Mouse (Mus musculus) liver, embryonic 14.5 days (tissue): Measurements from ENCODE around the gene Rreb1. TPM values are rescaled to one million over a fixed set of nuclear protein-coding genes. Genes with fewer than 3 reads are reported as not detected.
"Not testable (repeated sequence)": the region's sequence is repeated elsewhere in the genome, so short reads cannot be mapped to it uniquely, and the experiment has no call there.

Source experiments
- ATAC-seq: fragments of 200-750 bp; cut with Nextera tagmentation; 2 replicates; pipeline ENCODE4 v1.8.0; 2017; ENCODE audit warnings: moderate number of reproducible peaks, mild to moderate bottlenecking, moderate library complexity; ENCODE audit not compliant: insufficient read depth
- DNase-seq, 3 experiments: peaks; one replicate each; pipeline ENCODE4 v3.0.0-alpha.2; 2012 to 2013; ENCODE audit warnings: low read depth in 3 of 3, low spot score in 3 of 3
- H3K27ac ChIP-seq: fragments of 300-500 bp; sonication (generic); 2 replicates; pipeline ENCODE4 v1.5.1; 2014; ENCODE audit warnings: moderate library complexity, mild to moderate bottlenecking, control low read depth, inconsistent platforms
- H3K27me3 ChIP-seq: fragments of 300-500 bp; sonication (generic); 2 replicates; pipeline ENCODE4 v1.6.1; 2014; ENCODE audit warnings: mild to moderate bottlenecking, low read length, moderate library complexity; ENCODE audit not compliant: control insufficient read depth, insufficient read depth
- H3K36me3 ChIP-seq: fragments of 300-500 bp; sonication (generic); replicated peaks from 2 replicates; pipeline ENCODE4 v1.6.1; 2014; ENCODE audit warnings: low read depth; ENCODE audit not compliant: control insufficient read depth, insufficient read depth
- H3K4me1 ChIP-seq, 2 experiments: fragments of 200-500 bp in 1 of 2; fragments of 300-500 bp in 1 of 2; sonication (generic) in 1 of 2; replicated peaks; 2 replicates each; pipeline ENCODE4 v1.6.1; 2012 to 2014; ENCODE audit warnings: antibody characterized with exemption in 1 of 2, inconsistent platforms in 1 of 2, low read length in 1 of 2; ENCODE audit not compliant: control insufficient read depth in 2 of 2, insufficient read depth in 2 of 2
- H3K4me2 ChIP-seq: fragments of 300-500 bp; sonication (generic); 2 replicates; pipeline ENCODE4 v1.6.1; 2014; ENCODE audit warnings: low read depth, mild to moderate bottlenecking, control low read depth, moderate library complexity
- H3K4me3 ChIP-seq, 2 experiments: fragments of 200-500 bp in 1 of 2; fragments of 300-500 bp in 1 of 2; sonication (generic) in 1 of 2; 2 replicates each; pipeline ENCODE4 v1.5.1; 2012 to 2014; ENCODE audit warnings: low read depth in 2 of 2, low read length in 2 of 2, mild to moderate bottlenecking in 2 of 2, control low read depth in 1 of 2, inconsistent platforms in 1 of 2, moderate library complexity in 1 of 2; ENCODE audit not compliant: insufficient read depth in 1 of 2
- H3K9ac ChIP-seq: fragments of 300-500 bp; sonication (generic); replicated peaks from 2 replicates; pipeline ENCODE4 v1.6.1; 2014; ENCODE audit warnings: mild to moderate bottlenecking, control low read depth, moderate library complexity
- H3K9me3 ChIP-seq: fragments of 300-500 bp; sonication (generic); 2 replicates; pipeline ENCODE4 v1.6.1; 2016; ENCODE audit warnings: low read length, mixed read lengths; ENCODE audit not compliant: control insufficient read depth
- CTCF ChIP-seq: IDR thresholded peaks from 2 replicates; pipeline ENCODE4 v1.5.1; 2016; ENCODE audit warnings: antibody characterized with exemption, low read depth, control low read depth
- EP300 ChIP-seq: IDR thresholded peaks from 2 replicates; pipeline ENCODE4 v1.6.1; 2016; ENCODE audit warnings: antibody characterized with exemption, low read depth
- WGBS: fragments of 180-500 bp; shearing (Covaris S2); extraction: QIAGEN DNeasy Blood & Tissue Kit; methylation state at CpG from one replicate; pipeline ENCODE4 v1.1.7; 2014; ENCODE audit not compliant: insufficient replicate concordance; 5-methylcytosine and 5-hydroxymethylcytosine counted together
- polyA plus RNA-seq, 2 experiments: library from polyadenylated mRNA; depleted of rRNA in 1 of 2; stranded (reverse) in 1 of 2; unstranded in 1 of 2; fragments of >200 nt; fragmentation: Nextera tagmentation in 1 of 2; extraction: Ambion mirVana in 1 of 2; gene quantifications; 2 replicates each; pipeline versions ENCODE4 v1.2.1 to v1.2.3; 2012 to 2014

Rreb1 gene
- polyA plus RNA-seq, 2 experiments = 5.4 TPM

DNA sequence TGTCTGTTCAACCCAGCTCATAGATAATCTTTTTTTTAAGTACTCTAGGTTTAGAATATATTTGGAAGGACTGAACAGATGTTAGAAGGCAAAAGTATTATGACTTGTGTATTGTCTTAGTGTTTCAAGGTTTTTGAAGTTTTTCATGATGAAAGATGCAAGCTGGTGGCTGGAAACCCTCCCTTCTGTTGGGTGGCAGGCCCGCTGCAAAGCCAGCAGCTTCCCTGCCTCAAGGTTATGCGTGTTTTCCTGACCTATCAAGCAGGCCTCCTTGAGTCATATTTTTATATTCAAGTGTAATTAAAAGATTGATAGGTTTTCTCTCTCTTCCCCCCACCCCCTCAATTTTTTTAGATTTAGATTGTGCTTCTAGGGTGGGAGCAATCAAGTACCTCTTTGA is 52.1 kb downstream of the Rreb1 start:
- H3K4me3 ChIP-seq = no peak overlapping the region
- no peaks in the 10 kb centered on the region for H3K36me3 ChIP-seq
- no peak for ATAC-seq
- H3K27me3 ChIP-seq = no peaks in the 10 kb centered on the region
- no peak for TF ChIP-seq EP300
- no peak for TF ChIP-seq CTCF
- DNase-seq = no peak
- H3K9ac ChIP-seq = no peak overlapping the region
- peaks cover 23 to 37% of the 10 kb centered on the region in 2 experiments for H3K4me1 ChIP-seq
- H3K27ac ChIP-seq = no peak overlapping the region
- no peaks in the 10 kb centered on the region for H3K9me3 ChIP-seq
- H3K4me2 ChIP-seq = no peak overlapping the region
- WGBS = 45% methylated on average over 2 of the region's 2 CpGs

DNA sequence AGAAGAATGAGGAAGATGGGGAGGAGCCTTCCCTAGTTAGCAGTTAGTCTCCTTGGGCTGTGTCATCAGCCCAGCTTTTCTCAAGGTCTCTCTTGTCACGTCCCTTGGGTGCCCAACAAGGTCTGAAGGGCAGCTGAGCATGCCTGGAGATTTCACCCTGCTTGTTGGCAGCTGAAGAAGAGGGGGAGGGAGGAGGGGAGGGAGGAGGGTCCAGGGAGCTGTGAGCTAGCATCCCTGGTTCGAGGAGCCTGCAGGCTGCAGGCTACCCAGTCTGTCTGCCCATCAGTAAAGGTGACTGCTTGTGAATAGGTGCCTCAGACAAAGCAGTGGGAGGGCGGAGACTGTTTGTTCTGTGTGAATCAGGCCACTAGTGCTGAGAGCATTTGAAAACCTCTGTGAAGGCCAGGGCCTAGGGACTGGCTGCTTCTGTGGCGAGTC is 52.7 kb downstream of the Rreb1 start:
- Histone ChIP-seq H3K4me1 (peaks cover 21 to 37% of the 10 kb centered on the region in 2 experiments), H3K9me3 (no peaks in the 10 kb centered on the region), H3K9ac (no peak overlapping the region), H3K4me3 (no peak overlapping the region), H3K4me2 (no peak overlapping the region), H3K27me3 (no peaks in the 10 kb centered on the region), H3K36me3 (no peaks in the 10 kb centered on the region), H3K27ac (no peak overlapping the region)
- 45% methylated on average over 4 of the region's 4 CpGs for WGBS
- ATAC-seq (no peak), DNase-seq (no peak)
- TF ChIP-seq EP300 (no peak), CTCF (no peak)

DNA sequence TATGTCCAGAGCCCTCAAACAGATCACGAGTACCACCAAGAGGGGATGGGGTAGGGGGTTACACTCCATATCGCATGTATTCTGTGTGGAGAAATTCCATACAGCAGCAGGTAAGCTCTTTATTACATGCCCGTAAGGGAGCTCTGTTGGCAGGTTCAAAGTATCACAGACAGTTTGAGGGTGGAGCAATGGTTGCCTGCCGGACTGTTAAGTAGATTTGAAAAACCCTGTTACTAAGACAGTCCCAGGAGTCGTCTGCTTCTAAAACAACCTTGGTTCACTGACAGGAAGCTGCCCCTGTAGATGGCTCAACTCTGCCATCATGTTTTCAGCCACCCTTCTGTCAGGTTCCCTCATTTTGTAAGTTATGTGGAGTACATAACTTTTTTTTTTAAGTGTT is 54.3 kb downstream of the Rreb1 start:
- peak overlapping the region; percentile 11; the same call in 1 of the 2 replicates for H3K27ac ChIP-seq

DNA sequence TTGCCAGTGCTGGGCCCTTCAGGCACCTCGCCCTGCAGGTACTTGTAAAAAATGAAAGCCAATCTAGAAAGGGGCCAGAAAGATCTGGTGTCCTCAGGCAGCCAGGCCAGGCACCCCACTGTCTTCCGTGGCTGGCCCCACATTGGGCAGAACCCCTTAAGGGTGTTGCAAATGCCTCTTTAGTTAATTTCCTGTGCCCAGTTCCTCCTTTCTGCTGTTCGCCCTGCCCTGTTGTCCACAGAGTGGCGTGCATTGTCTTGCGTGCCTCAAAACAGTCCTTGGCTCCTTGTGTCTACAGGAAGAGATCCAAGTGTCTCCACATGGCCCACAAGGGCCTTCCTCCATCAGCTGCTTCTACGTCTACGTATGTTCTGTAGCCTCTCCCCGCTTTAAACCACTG is 55.3 kb downstream of the Rreb1 start:
- Histone ChIP-seq H3K9ac (peak overlapping the region; percentile 16; the same call in 1 of the 2 replicates), H3K36me3 (no peaks in the 10 kb centered on the region), H3K4me3 (no peak overlapping the region), H3K27me3 (no peaks in the 10 kb centered on the region), H3K4me1 (peaks cover 26 to 38% of the 10 kb centered on the region in 2 experiments), H3K4me2 (peak overlapping the region; percentile 22; the same call in 1 of the 2 replicates), H3K27ac (no peak overlapping the region), H3K9me3 (no peaks in the 10 kb centered on the region)
- TF ChIP-seq CTCF (no peak), EP300 (no peak)
- 65% methylated on average over 8 of the region's 8 CpGs for WGBS
- DNase-seq (no peak), ATAC-seq (no peak)

More for the DNA sequence above, 54.3 kb downstream of the Rreb1 start:
- ATAC-seq (no peak), DNase-seq (no peak)
- Histone ChIP-seq H3K27me3 (no peaks in the 10 kb centered on the region), H3K36me3 (no peaks in the 10 kb centered on the region), H3K9ac (no peak overlapping the region), H3K4me2 (peak overlapping the region; percentile 11; the same call in 1 of the 2 replicates), H3K9me3 (no peaks in the 10 kb centered on the region), H3K4me3 (no peak overlapping the region), H3K4me1 (peaks cover 28 to 43% of the 10 kb centered on the region in 2 experiments)
- TF ChIP-seq EP300 (no peak), CTCF (no peak)
- 36% methylated on average over 5 of the region's 5 CpGs for WGBS

DNA sequence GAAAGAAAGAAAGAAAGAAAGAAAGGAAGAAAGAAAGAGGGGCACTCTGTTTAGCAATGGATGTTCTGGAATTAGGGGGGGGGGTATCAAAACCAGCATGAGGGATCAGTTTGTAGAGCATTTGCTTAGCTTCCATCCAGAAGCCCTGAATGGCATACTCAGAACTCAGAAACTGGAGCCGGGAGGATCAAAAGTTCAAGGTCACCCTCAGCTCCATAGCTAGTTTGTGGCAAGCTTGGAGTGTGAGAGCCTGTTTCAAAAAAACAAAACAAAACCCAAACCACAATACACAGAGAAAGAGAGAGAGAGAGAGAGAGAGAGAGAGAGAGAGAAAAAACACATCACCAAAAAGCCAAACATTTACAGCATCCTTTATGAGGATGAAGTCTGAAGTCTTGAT is 57.1 kb downstream of the Rreb1 start:
- H3K9me3 ChIP-seq = no peaks in the 10 kb centered on the region
- ATAC-seq (no peak), DNase-seq (no peak)
- 61% methylated on average over 1 of the region's 1 CpGs for whole genome bisulfite sequencing
- H3K27ac ChIP-seq = no peak overlapping the region
- no peak overlapping the region for H3K4me3 ChIP-seq
- H3K27me3 ChIP-seq = no peaks in the 10 kb centered on the region
- no peaks in the 10 kb centered on the region for H3K36me3 ChIP-seq
- no peak overlapping the region for H3K9ac ChIP-seq
- peaks cover 20 to 34% of the 10 kb centered on the region in 2 experiments for H3K4me1 ChIP-seq
- TF ChIP-seq CTCF (no peak), EP300 (no peak)
- no peak overlapping the region for H3K4me2 ChIP-seq

DNA sequence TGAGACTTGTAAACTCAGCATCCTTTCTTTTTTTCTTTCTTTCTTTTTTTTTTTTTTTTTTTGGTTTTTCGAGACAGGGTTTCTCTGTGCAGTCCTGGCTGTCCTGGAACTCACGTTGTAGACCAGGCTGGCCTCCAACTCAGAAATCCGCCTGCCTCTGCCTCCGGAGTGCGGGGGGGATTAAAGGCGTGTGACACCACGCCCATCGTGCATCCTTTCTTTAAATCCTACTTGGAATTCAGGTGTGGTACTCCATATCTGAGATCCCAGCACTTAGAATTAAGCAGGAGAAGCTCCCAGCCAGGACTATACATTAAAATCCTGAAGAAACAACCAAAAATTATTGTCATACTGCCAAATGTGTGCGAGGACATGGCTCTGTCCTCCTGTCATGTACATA is 57.6 kb downstream of the Rreb1 start:
- not testable (repeated sequence) for ATAC-seq, H3K9me3 ChIP-seq, H3K4me3 ChIP-seq, H3K4me2 ChIP-seq, H3K27ac ChIP-seq, H3K9ac ChIP-seq, H3K36me3 ChIP-seq, DNase-seq, H3K27me3 ChIP-seq
- H3K4me1 ChIP-seq = peaks cover 20 to 32% of the 10 kb centered on the region in 2 experiments
- 75% methylated on average over 9 of the region's 9 CpGs for whole genome bisulfite sequencing
